Mouse (Mus musculus): ENCODE results near the gene Hspa1b.

- TF ChIP-seq CTCF (conservative IDR thresholded peaks at IDR 0.05; ENCODE audit: insufficient read depth, insufficient read length, low read depth, low read length) (no peak), POLR2A (IDR thresholded peaks at IDR 0.05; ENCODE audit: low read depth, low read length) (no peak)
Measured at GRCm38 (mm10) chr17:34934830-34935229, 24.2 kb downstream of the Hspa1b start.

Data from kidney, adult 2 months (tissue).